Mouse (Mus musculus) adrenal gland, postnatal 10 days (tissue): ENCODE measurements around the gene Dzank1. TPM values are rescaled to one million over a fixed set of nuclear protein-coding genes. Genes with fewer than 3 reads are reported as not detected.

Source experiments
- total RNA-seq, 2 experiments: library from RNA; stranded (reverse); gene quantifications; 2 replicates each; pipeline ENCODE4 v1.2.3; 2021

Gene Dzank1
- total RNA-seq, 2 experiments from 2014 or later, result 0.99 to 3.5 TPM

Other genes starting within 250 kb of the Dzank1 start
- not detected for gene Ovol2, start 195.3 kb downstream of the Dzank1 start, total RNA-seq
- 10 to 100 TPM; 23.8 to 28.8 TPM for gene Kat14, start 158.4 kb downstream of the Dzank1 start, total RNA-seq
- gene Pet117, start 158.4 kb downstream of the Dzank1 start, total RNA-seq, result 1 to 10 TPM; 5.9 to 8.6 TPM
- 10 to 100 TPM; 17.0 to 20.7 TPM for gene Polr3f, start 304 bp upstream of the Dzank1 start, total RNA-seq
- 10 to 100 TPM; 26.0 to 27.3 TPM for gene Rbbp9, start 23.5 kb upstream of the Dzank1 start, total RNA-seq
- 10 to 100 TPM; 55.0 to 66.7 TPM for gene Sec23b, start 28.8 kb upstream of the Dzank1 start, total RNA-seq
- gene Smim26, start 66.6 kb upstream of the Dzank1 start, total RNA-seq, result 10 to 100 TPM; 56.0 to 56.6 TPM
- gene Dtd1, start 72.5 kb upstream of the Dzank1 start, total RNA-seq, result 10 to 100 TPM; 17.9 to 22.6 TPM